Mouse (Mus musculus) thymus, adult 2 months (tissue): ENCODE measurements around the gene Lrrc23. TPM values are rescaled to one million over a fixed set of nuclear protein-coding genes. Genes with fewer than 3 reads are reported as not detected.

Experiments
- DNase-seq: peaks from one replicate; pipeline ENCODE4 v3.0.0; 2021
- H3K27ac ChIP-seq: fragments of 200-500 bp; 2 replicates; pipeline ENCODE4 v1.5.1; 2012; ENCODE audit warnings: low read length, control low read depth; ENCODE audit not compliant: control insufficient read depth, insufficient read depth
- H3K27me3 ChIP-seq: fragments of 200-500 bp; 2 replicates; pipeline ENCODE4 v1.6.1; 2012; ENCODE audit warnings: mild to moderate bottlenecking, low read length, moderate library complexity, mixed read lengths; ENCODE audit not compliant: control insufficient read depth, insufficient read depth
- H3K36me3 ChIP-seq: fragments of 200-500 bp; 2 replicates; pipeline ENCODE4 v1.6.1; 2012; ENCODE audit warnings: mild to moderate bottlenecking, low read length, moderate library complexity; ENCODE audit not compliant: control insufficient read depth, insufficient read depth
- H3K4me1 ChIP-seq: fragments of 200-500 bp; replicated peaks from 2 replicates; pipeline ENCODE4 v1.6.1; 2012; ENCODE audit warnings: low read length; ENCODE audit not compliant: control insufficient read depth, insufficient read depth
- H3K4me3 ChIP-seq: fragments of 200-500 bp; 2 replicates; pipeline ENCODE4 v1.5.1; 2012; ENCODE audit warnings: mild to moderate bottlenecking, low read length, control low read depth, moderate library complexity; ENCODE audit not compliant: control insufficient read depth, insufficient read depth
- CTCF ChIP-seq: fragments of 200-500 bp; IDR thresholded peaks from 2 replicates; pipeline ENCODE4 v1.5.1; 2012; ENCODE audit warnings: mild to moderate bottlenecking, control low read depth, low read length, moderate library complexity, borderline replicate concordance; ENCODE audit not compliant: control insufficient read depth, poor library complexity, insufficient read depth; ENCODE audit errors: extremely low read depth
- POLR2A ChIP-seq: fragments of 200-500 bp; IDR thresholded peaks from 2 replicates; pipeline ENCODE4 v1.6.1; 2012; ENCODE audit warnings: mild to moderate bottlenecking, low read length, control low read depth, moderate library complexity; ENCODE audit not compliant: control insufficient read depth, poor library complexity, insufficient read depth; ENCODE audit errors: extremely low read depth
- WGBS: fragments of 180-500 bp; shearing (Covaris S2); methylation state at CpG from one replicate; pipeline ENCODE4 v1.1.7; 2018; 5-methylcytosine and 5-hydroxymethylcytosine counted together
- polyA plus RNA-seq: library from polyadenylated mRNA; depleted of rRNA; stranded (reverse); fragments of >200 nt; gene quantifications from 2 replicates; pipeline ENCODE4 v1.2.3, GENCODE M21; 2012

Lrrc23 gene
- polyA plus RNA-seq, 1 experiment = 5.5 TPM

DNA sequence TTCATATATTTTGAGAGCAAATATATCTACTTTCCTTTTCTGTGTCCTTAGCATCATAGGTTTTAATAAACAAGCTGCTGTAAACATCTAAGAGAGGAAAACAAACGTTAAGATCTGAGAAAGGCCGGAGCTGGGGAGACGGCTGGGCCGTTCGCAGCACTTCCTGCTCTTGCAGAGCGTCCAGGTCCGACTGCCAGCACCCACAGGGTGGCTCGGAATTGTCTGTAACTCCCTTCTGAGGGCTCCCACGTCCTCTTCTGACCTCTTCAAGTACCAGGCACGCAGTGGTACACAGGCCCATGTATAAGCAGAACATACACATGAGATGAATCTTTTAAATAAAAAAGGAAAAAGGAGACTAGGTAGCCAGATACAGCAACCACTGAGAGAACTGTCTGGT lies 8.2 kb upstream of the Lrrc23 start:
- WGBS = 90% methylated on average over 10 of the region's 10 CpGs
- H3K36me3 ChIP-seq = no peaks in the 10 kb centered on the region
- H3K4me3 ChIP-seq = no peak overlapping the region
- H3K27ac ChIP-seq = no peak overlapping the region
- no peaks in the 10 kb centered on the region for H3K27me3 ChIP-seq
- no peak for DNase-seq
- no peaks in the 10 kb centered on the region for H3K4me1 ChIP-seq
- TF ChIP-seq CTCF (no peak), POLR2A (no peak)

DNA sequence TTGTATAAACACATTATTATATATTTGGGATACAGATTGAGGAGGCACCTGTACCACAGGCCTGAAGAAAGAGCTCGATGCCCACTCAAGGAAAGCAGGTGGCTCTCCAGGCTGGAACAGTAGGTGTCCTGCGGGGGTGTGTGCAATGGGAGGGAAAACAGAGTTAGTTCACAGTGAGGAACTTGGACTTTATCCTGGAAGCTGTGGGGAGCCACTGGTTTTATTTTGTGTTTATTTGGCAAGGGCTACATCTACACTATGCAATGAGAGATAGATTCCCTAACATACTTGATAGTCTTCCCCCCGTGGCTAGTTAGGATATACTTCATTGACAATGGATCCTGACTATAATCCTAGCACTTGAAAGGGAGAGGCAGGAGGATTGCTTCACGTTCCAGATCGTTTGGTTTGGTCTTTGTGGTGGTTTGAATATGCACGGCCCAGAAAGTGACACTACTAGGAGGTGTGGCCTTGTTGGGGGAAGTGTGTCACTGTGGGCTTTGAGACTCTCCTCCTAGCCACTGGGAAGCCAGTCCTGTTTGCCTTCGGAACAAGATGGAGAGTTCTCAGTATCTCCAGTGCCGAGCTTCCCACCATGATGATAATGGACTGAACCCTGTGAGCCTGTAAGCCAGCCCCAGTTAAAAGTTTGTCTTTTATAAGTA lies 7.4 kb upstream of the Lrrc23 start:
- H3K4me1 ChIP-seq = peaks cover 3% of the 10 kb centered on the region
- no peak overlapping the region for H3K4me3 ChIP-seq
- no peak for TF ChIP-seq POLR2A
- no peak for TF ChIP-seq CTCF
- no peak overlapping the region for H3K27ac ChIP-seq
- DNase-seq = no peak
- WGBS = 46% methylated on average over 8 of the region's 8 CpGs
- H3K36me3 ChIP-seq = no peaks in the 10 kb centered on the region
- no peaks in the 10 kb centered on the region for H3K27me3 ChIP-seq

DNA sequence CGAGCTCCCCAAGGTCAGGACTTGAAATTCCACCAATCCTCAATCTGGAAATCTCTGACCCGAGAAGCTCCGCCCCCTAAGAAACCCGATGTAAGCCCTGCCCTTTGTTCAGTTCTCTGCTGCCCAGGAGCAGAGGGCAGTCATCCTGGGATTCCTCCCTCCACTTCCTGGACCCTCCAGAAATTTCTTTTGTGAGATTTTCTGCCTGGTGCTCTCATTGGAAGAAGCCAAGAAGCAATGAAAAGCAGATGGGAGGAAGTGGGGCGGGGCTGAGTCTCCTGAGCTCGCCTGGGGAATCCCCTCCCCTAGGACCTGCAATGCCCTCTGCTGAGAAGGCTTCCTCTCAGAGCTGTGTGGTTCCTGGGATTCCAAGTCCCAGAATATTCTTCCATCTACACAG lies 2.9 kb upstream of the Lrrc23 start:
- 9% methylated on average over 6 of the region's 6 CpGs for WGBS
- Histone ChIP-seq H3K4me1 (peaks cover 28% of the 10 kb centered on the region), H3K27ac (no peak overlapping the region; the same call in 1 of the 2 replicates), H3K27me3 (no peaks in the 10 kb centered on the region), H3K4me3 (peak overlapping the region; percentile 54), H3K36me3 (no peaks in the 10 kb centered on the region)
- DNase-seq = peak; percentile 71
- TF ChIP-seq CTCF (no peak), POLR2A (no peak)

DNA sequence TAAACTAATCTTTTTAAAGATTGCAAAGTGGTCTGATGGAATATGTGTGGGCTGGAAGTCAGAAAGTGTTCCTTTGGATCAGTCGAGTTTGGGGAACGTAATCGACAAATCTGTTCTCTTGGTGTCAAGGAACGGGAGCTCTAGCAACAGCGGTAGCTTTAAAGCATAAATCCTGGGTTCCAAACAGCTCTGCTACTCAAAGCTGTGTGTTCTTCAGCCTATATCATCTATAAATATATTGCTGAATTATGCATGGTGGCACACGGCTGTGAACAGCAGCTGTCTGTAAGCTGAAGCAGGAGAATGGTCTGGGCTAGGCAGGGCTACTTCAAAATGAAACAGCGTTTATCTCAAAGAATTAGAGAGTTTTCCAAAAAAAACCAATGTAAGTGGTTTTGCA lies 1.4 kb upstream of the Lrrc23 start:
- 93% methylated on average over 7 of the region's 7 CpGs for WGBS
- DNase-seq = no peak

DNA sequence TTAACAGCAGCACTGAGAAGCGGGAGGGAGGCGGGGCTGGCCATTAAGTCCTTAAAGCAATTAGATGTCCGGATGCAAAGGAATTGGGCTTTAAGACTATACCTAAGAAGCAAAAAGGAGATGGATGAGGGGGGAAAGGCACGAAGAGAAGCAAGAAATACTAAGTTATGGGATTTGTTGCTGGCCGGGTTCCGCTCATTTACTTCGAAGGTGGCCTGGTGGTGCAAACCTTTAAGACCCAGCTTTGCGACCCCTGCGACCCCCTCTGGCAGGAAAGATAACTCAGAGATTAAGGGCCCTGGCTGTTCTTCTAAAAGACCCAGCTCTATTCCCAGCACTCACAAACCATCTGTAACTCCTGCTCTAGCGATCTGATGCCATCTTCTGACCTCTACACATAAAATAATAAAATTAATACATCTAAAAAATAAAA lies 473 bp upstream of the Lrrc23 start:
- no peak for DNase-seq
- Histone ChIP-seq H3K4me1 (peaks cover 28% of the 10 kb centered on the region), H3K4me3 (peak overlapping the region; percentile 49), H3K36me3 (no peaks in the 10 kb centered on the region), H3K27me3 (no peaks in the 10 kb centered on the region), H3K27ac (peak overlapping the region; percentile 67)
- no peak for TF ChIP-seq CTCF
- no peak for TF ChIP-seq POLR2A
- 30% methylated on average over 10 of the region's 10 CpGs for WGBS

More for the DNA sequence above, 1.4 kb upstream of the Lrrc23 start:
- Histone ChIP-seq H3K27ac (no peak overlapping the region), H3K36me3 (no peaks in the 10 kb centered on the region), H3K4me3 (no peak overlapping the region), H3K4me1 (peaks cover 28% of the 10 kb centered on the region), H3K27me3 (no peaks in the 10 kb centered on the region)
- TF ChIP-seq CTCF = no peak
- no peak for TF ChIP-seq POLR2A

DNA sequence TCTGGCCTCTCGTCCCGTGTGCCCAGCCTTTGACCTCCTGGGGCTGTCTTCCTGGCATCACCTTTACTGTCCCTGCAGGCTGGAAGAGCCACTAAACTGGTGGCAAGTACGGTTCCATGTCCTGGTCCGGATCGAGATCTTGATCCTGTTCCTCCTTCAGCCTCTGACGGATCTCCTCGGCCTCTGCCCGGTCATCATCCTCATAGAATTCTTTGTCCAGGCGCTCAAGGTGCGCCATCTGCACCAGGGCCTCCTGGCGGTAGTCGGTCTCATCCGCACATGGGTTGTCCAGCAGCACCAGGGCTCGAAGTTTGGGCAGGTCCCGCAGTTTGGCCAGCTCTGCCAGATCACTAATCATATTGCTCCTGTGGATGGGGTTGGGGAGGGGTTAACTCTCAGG lies 9.0 kb downstream of the Lrrc23 start:
- Histone ChIP-seq H3K36me3 (no peaks in the 10 kb centered on the region), H3K4me3 (no peak overlapping the region), H3K4me1 (peaks cover 20% of the 10 kb centered on the region), H3K27ac (no peak overlapping the region), H3K27me3 (no peaks in the 10 kb centered on the region)
- no peak for TF ChIP-seq CTCF
- no peak for TF ChIP-seq POLR2A
- 96% methylated on average over 15 of the region's 15 CpGs for WGBS
- DNase-seq = no peak
